Mouse (Mus musculus): ENCODE measurements around the gene Satb2.

Gene Satb2

DNA sequence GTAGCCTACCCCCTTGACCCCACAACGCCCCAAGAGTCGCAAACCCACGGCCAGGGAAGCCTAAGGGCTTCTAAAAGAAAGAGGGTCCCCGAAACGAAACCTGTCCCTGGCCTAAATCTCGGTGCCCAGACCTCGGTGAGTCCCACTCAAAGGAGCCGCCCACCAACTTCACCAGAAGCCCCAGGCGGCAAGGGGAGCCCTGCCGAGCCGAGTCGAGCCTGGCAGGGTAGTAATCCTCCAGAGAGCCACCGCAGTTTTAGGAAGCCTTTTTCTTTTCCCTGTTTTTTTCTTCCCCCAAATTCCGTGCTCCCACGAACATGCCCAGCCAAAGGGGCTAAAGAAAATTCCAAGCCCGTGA, 4.9 kb downstream of the Satb2 start:
- DNase-seq (ENCODE audit: low read depth) = no peak

DNA sequence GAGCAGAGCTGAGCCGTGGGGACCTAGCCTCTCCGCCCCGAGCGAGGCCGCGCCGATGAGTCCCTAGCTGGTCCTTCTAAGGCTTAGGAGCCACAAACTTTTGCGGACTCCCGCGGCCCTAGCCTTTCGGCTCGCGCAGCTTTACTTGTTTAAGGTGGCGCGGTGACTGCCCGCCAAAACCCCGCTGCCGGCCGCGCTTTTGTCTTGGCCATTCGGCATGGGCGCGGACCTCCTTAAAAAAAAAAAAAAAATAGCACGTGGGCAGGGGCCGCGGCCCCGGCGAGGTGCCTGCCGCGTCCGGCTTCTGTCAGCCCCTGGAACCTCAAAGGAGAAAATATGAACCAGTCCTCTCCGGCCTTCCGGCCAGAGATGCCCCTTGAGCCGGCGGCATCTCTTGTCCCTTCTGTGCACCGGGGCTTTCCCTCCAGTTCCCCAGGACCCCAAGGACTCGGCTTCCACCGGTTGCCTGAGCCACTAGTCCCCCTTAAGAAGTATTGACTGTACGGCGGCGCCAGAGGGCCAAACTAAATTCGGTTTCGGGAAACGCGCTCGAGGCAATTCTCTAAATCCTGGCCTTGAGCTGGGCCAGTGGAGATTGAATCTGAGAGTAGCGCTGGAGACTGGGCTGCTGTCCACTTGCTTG, 5.4 kb downstream of the Satb2 start:
- DNase-seq (ENCODE audit: low read depth) = peak; percentile 81

DNA sequence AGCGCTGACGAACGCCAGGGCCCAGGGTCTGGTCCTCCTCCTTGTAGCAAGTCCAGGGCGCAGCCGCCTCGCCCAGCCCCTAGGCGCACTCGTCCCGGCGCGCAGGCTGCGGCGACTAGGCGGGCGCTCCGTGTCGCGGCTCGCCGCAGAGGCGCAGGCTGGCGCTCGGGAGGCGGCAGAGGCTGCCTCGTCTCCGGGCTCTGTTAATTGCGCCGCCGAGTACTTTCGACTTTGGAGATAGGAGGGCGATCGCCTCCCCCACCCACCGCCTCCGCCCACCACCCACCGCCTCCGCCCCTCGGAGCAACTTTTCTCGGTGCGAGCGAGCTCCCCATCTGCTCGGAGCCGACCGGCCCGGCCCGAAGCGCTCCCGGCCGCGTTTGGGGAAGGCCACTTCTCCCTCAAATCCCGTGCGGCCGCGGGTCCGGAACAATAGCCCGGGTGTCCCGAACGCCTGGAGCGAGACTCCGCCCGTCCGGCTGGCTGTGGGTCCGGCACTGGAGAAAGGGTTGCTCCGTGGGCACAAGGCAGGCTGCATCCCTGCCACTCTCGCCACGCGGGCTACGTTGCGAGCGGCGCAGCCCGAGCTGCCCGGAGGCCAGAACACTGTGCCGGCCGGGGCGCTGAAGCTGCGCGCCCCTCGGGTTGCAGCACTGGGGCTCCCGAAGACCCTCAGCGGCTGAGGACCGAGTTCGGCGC, 6.0 kb downstream of the Satb2 start:
- no peak for DNase-seq (ENCODE audit: low read depth)

DNA sequence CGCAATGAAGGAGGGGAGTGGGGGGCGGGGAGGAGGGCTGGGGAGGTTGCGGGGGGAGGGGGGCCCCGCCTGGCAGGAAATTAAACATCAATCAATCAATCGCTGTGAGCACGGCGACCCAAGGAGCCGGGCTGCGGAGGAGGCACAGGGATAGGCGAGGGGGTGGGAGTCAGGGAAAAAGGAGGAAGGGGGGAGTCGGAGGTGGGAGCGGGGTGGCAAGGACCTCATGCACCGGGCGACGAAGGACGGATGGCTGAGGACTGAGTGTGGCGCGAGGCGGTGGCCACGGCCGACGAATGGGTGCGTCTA, 6.6 kb downstream of the Satb2 start:
- no peak for DNase-seq (ENCODE audit: low read depth)

DNA sequence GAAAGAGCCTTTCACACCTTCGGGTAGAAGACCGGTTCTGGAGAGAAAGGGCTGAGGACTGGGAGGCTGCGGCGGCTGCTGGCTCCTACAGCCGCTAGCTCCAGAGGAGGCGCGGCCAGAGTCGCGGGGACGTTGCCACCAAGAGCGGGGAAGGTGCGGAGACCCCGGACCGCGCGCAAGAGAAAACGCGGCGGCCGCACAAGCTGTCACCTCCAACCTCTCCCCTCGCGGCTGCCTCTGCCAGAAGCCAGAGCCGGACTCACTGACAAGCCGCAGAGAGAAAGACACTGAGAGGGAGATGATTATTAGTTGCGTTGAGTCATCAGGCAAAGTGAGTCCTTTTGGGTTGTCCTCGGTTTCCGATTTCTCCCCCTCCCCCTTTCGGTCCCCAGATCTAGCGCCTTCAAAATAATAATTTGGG, 7.0 kb downstream of the Satb2 start:
- no peak for DNase-seq (ENCODE audit: low read depth)

DNA sequence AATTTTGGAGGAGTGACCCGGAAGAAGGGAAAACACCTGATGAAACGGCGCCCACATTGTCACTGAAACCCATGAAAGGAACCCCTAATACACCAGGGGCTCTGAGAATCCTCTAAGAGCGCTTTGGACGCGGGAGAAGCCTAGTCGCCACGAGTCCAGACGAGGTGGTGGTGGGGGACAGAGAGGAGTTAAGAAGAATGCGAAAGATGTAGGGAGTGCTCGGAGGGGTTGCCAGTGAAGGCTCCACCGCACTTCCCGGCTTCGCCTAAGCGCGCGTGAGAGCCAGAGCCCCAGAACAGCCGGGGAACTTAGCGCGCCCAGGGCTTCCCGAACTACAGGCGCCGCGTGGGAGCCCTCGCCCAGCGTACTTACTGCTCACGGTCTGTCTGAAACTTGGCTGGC, 7.7 kb downstream of the Satb2 start:
- no peak for DNase-seq (ENCODE audit: low read depth)

DNA sequence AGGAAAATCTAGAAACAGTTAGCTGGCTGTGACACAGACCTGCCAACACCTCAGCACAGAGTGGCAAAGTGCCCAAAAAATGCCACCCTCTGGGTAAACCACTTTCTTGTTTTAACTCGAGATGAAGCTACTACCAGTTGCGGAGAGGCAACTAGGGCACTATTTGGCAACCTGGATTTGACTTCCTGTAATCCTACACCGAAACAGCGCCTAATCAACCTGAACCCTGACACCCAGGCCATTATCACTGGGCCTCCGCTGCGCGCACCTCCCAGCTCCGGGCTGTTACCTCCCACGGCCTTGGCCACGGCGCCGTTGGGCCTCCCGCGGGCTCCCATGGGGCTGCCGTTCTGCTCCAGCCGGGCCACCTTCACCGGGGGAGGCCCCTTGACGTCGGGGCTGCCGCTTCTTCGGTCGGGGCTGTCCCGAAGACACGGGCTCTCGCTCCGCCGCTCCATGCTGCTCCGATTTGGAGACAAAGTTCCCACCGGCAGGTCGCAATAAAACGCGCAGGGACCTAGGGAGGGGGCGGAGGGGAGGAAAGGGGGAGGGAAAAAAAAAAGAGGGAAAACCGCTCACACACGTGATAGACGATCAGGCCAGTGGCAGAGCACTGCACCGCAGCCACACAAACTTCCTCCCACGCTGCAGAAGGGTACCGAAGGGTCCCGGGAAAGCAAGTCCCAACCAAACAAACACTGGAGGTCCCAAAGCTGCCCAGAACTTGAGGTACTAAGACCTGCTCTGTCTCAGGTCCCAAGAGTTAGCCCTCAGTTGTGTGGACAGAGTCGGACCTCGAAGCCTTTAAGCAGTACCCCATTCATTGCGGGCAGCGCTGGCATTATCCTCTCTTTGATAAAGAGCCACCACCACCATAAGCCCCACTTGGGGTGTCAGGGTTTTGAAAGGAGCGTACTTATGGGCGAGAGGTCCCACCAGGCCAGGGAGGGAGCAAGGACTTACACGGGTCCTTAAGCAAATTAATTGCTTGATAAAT, 8.8 kb downstream of the Satb2 start:
- no peak for DNase-seq (ENCODE audit: low read depth)

DNA sequence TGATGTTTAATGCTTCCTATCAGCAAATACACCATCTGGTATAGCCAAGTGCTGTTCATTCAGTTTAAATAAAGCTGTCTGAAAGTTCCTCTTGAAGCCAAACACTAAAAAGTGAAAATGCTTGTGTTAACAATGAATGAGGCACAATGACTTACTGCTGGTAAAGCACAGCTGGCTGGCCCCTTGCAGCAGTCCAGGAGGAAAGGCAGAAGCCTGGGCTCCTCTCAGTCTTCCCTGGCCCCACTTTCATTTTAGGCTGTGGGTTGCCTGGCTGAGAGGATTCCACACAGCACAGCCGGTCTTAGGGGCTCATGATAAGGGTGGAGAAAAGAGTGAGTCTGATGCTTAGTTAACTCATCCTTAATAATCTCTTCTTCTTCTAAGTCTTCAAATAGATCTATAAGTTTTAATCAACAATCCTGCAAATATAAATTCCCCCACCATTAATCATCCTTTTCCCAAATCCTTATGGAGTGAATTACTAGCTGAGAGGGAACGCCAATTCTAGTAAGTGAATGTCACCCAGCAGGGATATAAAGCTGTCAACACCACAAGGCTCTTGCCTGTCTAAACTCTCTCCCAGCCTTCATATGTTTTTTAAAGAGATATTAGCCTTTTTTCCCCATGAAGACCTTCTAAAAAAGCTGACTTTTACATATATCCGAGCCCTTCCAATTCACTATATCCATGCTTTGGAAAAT, 12.4 kb downstream of the Satb2 start:
- no peak for DNase-seq (ENCODE audit: low read depth)

DNA sequence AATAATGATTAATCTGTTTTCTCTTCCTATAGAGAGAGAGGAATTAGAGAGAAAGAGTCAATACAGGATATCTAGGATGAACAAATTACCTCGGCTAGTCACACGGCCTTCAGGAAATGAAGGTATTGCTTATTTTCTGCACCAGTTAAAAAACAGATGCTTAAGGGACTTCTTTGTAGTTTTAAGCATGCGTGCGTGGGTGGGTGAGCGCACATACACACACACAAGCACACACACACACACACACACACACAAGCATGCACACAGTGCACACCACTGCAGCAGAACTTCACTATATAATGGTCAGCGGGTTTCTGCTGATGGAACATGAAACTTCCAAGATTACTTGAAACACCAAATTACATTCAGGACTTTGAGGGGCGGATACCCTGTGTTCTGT, 14.0 kb downstream of the Satb2 start:
- no peak for DNase-seq (ENCODE audit: low read depth)

DNA sequence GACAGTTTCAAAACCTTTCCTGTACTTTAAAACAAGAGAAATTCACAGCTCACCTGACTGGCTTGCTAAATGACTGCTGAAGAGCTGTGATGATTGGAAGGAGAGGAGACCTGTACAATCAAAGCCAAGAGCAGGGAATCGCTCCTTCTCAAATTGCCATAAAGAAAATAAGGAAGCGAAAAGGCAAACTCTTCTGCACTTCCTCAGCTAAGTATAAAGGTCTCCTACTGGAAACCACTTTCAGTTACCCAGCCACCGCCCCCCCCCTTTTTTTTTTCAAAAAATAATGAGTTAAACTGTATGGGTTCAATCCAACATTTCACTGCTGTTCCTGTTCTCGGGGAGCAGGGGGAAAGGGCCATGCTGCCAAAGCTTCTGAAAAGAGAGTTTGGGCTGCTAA, 15.2 kb downstream of the Satb2 start:
- no peak for DNase-seq (ENCODE audit: low read depth)

DNA sequence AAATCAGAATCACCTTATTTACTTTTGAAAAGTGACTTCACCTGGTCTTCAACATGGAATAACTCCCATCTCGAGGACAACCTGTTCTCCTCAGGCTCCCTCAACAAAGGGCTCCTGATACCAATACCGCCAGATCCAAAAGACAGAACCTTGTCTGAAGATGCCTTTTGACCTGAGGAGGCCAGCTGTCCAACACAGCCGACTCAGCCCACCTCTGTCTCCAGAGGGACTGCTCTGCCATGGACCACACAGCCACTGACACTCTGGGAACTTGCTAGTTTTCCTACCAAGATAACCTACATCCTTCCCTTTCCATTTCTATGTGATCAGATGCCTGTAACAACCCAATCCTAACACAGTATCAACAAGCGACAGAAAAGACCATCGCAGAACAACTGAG, 19.5 kb downstream of the Satb2 start:
- DNase-seq (ENCODE audit: low read depth) = no peak

DNA sequence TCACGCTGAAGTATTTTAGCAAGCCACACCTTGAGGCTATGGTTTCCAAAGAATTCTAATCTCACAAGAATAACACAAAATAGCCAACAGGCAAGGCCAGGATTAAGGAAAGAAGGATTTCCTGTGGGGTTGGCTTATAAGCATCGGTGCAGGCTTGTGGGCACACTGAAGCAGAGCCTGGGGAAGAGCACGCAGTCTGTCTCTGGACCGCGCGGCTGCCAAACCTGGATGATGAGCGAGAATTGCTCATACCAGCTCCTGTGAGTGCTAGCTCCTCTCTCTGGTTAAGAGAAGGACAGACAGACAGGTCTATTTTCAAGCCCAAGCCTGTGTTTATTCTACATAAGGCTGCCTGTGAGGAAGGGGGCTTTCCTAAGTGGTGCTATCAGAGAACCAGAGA, 20.5 kb downstream of the Satb2 start:
- no peak for DNase-seq (ENCODE audit: low read depth)

DNA sequence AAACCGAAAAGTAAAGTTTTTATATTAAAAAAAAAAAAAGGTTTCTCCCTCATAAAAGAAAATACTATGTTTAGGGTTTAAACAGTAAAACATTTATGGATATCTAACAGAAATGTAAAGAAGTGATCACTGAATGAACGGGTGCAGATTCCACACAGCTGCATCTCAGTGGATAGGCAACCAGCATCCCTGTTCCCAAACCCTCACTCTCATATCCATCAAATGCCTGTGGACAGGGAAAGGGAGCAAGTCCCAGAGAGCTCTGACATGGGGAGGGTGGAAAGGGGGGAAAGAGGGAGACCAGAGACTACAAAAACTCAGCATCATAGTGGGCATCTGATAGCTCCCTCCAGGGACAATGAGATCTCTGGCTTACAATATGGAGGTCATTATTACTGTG, 21.6 kb downstream of the Satb2 start:
- no peak for DNase-seq (ENCODE audit: low read depth)

DNA sequence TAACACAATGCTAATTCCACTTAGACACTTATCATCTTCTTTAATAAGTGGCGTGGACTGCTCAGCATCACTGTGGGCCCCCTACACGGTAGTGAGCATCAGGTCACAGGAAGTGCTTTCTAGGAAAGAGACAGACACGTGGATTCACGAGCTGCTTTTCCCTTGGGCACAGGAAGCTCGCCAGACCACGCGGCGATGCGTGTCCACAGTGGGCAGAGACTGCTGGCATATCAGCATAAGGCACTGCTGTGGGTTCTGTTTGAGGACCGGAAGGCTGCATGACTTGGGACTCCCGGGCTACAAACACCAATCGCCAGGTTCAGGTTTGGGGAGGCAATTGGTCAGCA, 22.7 kb downstream of the Satb2 start:
- no peak for DNase-seq (ENCODE audit: low read depth)

DNA sequence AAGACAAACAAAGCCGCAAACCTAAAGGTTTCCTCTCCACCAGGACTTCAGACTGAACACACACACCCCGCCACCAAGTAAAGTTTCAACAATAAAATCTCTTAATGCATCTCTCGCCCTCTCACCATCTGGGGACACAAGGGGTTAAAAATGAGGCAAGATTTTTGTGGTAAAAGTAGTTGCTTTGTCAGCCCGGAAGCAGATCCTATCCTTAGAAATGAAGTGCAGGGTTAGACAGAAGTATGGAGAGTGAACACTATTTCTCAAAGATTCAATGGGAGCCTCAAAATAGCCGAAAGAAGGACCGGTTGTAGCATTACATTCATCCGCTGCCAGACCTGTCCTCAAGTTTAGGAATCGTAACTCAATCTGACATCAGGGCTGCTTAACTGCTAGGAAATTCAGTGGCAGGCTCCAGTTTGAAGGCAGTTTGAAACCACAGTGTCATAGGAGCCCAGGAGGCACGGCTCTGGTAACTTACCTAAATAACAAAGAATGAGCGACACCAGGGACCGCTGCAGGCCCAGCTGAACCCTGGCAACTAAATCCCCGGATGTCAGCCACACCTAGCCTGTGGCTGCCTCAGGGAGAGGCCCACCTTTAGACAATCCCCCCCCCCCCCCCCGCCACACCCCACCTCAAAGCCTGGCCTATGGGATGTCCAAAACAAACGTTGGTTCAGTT, 23.3 kb downstream of the Satb2 start:
- no peak for DNase-seq (ENCODE audit: low read depth)

DNA sequence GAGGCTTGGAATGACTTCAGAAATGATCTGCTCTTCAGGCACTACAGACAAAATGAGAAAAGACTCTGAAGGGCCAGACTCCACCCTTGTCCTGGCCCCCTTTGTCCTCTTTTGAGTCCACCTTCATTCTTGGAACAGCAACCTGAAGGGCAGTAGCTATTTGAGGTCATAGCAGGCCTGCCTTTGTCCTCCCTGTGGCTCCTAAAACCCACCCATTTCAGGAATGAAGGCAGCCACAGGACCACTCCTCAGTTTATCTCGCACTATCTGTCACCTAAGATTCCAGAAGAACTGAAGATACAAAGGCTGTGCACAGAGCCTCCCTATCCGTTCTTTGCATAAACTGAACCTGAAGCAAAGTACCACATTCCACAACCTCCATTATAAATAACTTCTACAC, 24.9 kb downstream of the Satb2 start:
- DNase-seq (ENCODE audit: low read depth) = no peak

DNA sequence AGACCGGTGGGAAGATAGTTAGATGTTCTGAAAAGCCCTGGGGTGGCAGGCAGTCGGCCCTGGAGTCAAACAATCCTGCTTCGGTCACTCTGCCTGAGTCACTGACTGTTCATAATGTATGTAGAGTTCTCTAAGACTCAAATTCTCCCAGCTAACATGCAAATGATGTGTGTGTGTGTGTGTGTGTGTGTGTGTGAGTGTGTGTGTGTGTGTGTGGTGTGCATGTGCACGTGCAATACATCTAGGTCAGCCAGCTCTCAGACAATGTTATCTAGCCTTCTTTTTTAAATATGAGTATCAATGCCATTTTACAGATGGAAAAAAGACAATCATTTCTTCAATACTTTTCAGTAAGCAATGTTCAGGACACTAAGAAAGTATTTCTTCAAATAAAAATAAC, 26.5 kb downstream of the Satb2 start:
- no peak for DNase-seq (ENCODE audit: low read depth)

DNA sequence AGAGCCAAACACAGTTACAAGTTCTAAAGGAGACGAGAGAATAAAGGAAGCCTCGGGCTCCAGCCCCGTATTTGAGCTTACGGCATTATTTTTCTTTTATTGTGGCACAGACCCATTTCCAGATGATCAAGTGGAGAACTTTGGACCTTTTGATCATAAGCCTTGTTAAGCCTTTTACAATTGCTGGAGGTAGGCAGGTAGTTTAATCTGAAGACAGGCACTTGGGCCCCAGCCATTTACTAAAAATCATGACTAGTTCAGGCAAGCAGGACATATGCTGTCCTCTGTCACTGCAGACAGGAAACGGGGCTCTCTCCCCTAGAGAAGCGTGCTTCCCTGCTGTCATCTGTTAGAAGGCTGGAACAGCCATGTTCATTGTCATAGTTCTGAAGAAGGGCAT, 26.9 kb downstream of the Satb2 start:
- no peak for DNase-seq (ENCODE audit: low read depth)

DNA sequence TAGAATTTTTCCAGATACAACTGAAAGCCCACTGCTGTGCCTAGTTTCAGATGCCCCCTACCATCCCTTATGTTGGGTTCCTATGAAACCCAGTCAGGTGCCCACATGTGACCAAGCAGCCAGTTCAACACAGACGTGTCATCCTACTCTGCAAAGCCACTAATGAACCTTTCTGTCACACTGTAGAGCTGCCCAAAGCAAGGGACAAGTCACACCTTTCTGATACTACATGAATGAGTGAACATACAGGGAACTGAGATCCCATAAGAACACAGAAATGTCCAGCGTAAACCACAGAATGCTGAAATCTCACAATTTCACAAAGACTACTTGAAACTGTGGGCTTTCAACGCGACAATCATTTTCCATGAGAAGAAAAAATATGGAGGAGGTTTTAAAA, 39.0 kb downstream of the Satb2 start:
- no peak for DNase-seq (ENCODE audit: low read depth)

DNA sequence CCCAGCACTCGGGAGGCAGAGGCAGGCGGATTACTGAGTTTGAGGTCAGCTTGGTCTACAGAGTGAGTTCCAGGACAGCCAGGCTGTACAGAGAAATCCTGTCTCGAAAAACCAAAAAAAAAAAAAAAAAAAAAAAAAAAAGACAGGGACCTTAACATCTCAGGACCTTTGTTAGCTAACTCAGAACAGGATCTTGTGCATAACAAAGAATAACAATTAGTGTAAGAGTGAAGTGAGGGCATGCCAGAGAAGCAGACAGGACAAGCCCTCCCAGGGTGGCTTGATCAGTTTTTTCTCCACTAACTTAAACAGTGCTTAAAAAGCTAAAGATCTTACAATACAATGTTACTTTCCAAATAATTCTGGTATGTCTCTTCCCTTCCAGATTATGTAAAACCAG, 40.0 kb downstream of the Satb2 start:
- DNase-seq (ENCODE audit: low read depth) = no peak

DNA sequence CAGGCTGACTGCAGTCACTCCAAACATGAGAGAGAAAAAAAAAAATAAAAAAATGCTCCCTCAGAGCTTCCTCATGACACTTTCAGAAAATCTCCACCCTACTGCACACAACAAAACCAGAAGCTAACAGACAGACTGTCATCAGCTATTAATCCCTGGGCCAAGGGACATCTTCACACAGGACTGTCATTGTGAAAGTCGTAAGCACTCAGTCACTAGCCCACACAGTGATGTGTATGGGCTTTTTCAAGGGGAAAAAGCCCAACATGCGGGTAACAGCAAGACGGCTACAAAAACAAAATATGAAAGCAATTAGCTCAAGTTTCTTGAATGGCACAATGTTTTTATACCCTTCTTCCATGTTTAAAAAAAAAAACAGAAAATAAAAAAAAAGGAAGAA, 41.9 kb downstream of the Satb2 start:
- DNase-seq (ENCODE audit: low read depth) = no peak

DNA sequence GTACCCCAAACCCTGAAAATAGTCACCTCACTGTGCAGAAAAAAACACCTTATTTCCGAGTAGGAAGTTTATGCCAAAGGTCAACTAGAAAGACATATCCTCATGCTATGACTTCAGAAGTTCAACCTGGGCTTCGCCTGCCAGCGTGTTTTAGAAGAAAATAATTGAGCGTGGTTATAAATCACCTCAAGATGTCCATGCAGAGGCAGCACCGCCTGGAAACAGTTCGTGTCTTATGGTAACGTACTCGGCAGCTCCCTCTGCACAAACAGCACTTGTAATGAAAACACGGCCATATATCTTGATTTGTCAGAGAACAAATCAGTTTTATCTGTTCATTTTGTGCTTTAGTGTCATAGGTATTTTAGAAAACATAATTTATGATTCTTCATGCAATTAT, 44.6 kb downstream of the Satb2 start:
- no peak for DNase-seq (ENCODE audit: low read depth)
